Mouse (Mus musculus): ENCODE data around the gene Ksr2. TPM values are rescaled to one million over a fixed set of nuclear protein-coding genes. Genes with fewer than 3 reads are reported as not detected.
A peak's percentile ranks its signal among the peaks of the same experiment; 100 is the strongest.
"Not testable (repeated sequence)": the region's sequence is repeated elsewhere in the genome, so short reads cannot be mapped to it uniquely, and the experiment has no call there.

Ksr2 gene
- total RNA-seq, 2 experiments from 2014 or later, result 10.6 to 11.1 TPM

- no peak for DNase-seq (ENCODE audit: low spot score in 2 of 2)
These were observed 194.0 kb downstream of the Ksr2 start for GRCm38 (mm10) chr5:117607761-117608309.

GRCm38 (mm10) chr5:117614331-117615024 lies 200.7 kb downstream of the Ksr2 start:
- peak; percentile 42 to 61 for DNase-seq (ENCODE audit: low spot score in 2 of 2)

GRCm38 (mm10) chr5:117620292-117620691 lies 206.5 kb downstream of the Ksr2 start:
- no peak for DNase-seq (ENCODE audit: low spot score in 2 of 2)

- no peak for DNase-seq (ENCODE audit: low spot score in 2 of 2)
These were observed 208.4 kb downstream of the Ksr2 start for GRCm38 (mm10) chr5:117622221-117622620.

- DNase-seq (ENCODE audit: low spot score in 2 of 2), result not testable (repeated sequence)
These were observed 209.4 kb downstream of the Ksr2 start for GRCm38 (mm10) chr5:117623206-117623605.

- DNase-seq (ENCODE audit: low spot score in 2 of 2), result no peak
These were observed 213.1 kb downstream of the Ksr2 start for GRCm38 (mm10) chr5:117626907-117627306.

- peak; percentile 30 to 38 for DNase-seq (ENCODE audit: low spot score in 2 of 2)
These were observed 214.6 kb downstream of the Ksr2 start for GRCm38 (mm10) chr5:117628351-117628750.

GRCm38 (mm10) chr5:117629570-117629969 lies 215.8 kb downstream of the Ksr2 start:
- DNase-seq (ENCODE audit: low spot score in 2 of 2), result no peak

- DNase-seq (ENCODE audit: low spot score in 2 of 2), result no peak
These were observed 221.4 kb downstream of the Ksr2 start for GRCm38 (mm10) chr5:117635211-117635610.

- no peak for DNase-seq (ENCODE audit: low spot score in 2 of 2)
These were observed 222.0 kb downstream of the Ksr2 start for GRCm38 (mm10) chr5:117635838-117636237.

- DNase-seq (ENCODE audit: low spot score in 2 of 2), result no peak
These were observed 227.8 kb downstream of the Ksr2 start for GRCm38 (mm10) chr5:117641585-117641984.

- no peak for DNase-seq (ENCODE audit: low spot score in 2 of 2)
These were observed 237.6 kb downstream of the Ksr2 start for GRCm38 (mm10) chr5:117651238-117651886.

- DNase-seq (ENCODE audit: low spot score in 2 of 2), result no peak
These were observed 244.8 kb downstream of the Ksr2 start for GRCm38 (mm10) chr5:117658641-117659040.

- DNase-seq (ENCODE audit: low spot score in 2 of 2), result no peak
These were observed 245.8 kb downstream of the Ksr2 start for GRCm38 (mm10) chr5:117659596-117659995.

- no peak for DNase-seq (ENCODE audit: low spot score in 2 of 2)
These were observed 251.4 kb downstream of the Ksr2 start for GRCm38 (mm10) chr5:117665181-117665580.

- DNase-seq (ENCODE audit: low spot score in 2 of 2), result no peak
These were observed 253.5 kb downstream of the Ksr2 start for GRCm38 (mm10) chr5:117667314-117667713.

GRCm38 (mm10) chr5:117669265-117669664 lies 255.5 kb downstream of the Ksr2 start:
- DNase-seq (ENCODE audit: low spot score in 2 of 2), result no peak

GRCm38 (mm10) chr5:117669843-117670242 lies 256.0 kb downstream of the Ksr2 start:
- DNase-seq (ENCODE audit: low spot score in 2 of 2), result no peak

- no peak for DNase-seq (ENCODE audit: low spot score in 2 of 2)
These were observed 257.6 kb downstream of the Ksr2 start for GRCm38 (mm10) chr5:117671362-117671761.

GRCm38 (mm10) chr5:117675840-117676239 lies 262.0 kb downstream of the Ksr2 start:
- DNase-seq (ENCODE audit: low spot score in 2 of 2), result no peak

GRCm38 (mm10) chr5:117677231-117677630 lies 263.4 kb downstream of the Ksr2 start:
- no peak for DNase-seq (ENCODE audit: low spot score in 2 of 2)

GRCm38 (mm10) chr5:117678371-117678770 lies 264.6 kb downstream of the Ksr2 start:
- no peak for DNase-seq (ENCODE audit: low spot score in 2 of 2)
